Mouse (Mus musculus): ENCODE measurements around the gene Tmem101.

Tmem101 gene

DNA sequence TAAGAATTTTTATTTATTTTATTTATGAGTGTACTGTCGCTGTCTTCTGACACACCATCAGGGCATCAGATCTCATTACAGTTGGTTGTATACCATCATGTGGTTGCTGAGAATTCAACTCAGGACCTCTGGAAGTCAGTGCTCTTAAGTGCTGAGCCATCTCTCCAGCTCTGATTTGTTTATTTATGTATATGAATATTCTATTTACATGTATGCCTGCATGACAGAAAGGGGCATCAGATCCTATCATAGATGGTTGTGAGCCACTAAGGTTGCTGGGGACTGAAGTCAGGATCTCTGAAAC, 534 bp upstream of the Tmem101 start:
- DNase-seq (ENCODE audit: low read depth, low spot score): no peak

DNA sequence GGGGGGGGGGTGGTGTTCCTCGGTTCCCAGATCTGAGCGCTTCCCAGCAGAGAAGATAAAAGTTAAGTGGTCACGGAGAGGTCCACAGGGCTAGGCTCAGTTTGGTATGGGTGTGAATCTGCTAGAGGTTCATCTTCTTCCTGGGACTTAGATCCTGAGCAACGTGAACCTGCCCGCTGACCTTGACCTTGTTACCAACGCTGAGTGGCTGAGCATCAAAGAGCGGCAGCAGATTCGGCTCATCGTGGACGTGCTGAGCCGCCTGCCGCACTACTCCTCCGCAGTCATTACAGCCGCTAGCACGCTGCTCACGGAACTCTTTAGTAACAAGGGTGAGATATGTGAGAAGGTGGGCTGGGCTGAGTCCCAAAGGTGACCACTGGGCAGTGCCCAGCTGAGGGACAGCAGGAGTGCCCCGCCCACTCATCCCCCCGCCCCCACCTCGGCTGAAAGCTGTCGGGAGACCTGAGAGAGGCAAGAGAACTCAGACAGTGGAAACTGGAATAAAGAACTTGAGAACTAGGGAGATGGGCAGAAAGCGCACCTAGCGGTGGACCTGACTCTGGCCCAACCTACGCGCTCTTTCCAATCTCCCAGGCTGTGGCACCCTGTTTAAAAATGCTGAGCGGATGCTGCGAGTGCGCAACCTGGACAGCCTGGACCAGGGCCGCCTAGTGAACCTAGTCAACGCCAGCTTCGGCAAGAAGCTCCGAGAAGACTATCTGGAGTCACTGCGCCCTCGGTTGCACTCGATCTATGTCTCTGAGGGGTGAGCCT, 8.8 kb downstream of the Tmem101 start:
- DNase-seq (ENCODE audit: low read depth, low spot score): peak; percentile 8

DNA sequence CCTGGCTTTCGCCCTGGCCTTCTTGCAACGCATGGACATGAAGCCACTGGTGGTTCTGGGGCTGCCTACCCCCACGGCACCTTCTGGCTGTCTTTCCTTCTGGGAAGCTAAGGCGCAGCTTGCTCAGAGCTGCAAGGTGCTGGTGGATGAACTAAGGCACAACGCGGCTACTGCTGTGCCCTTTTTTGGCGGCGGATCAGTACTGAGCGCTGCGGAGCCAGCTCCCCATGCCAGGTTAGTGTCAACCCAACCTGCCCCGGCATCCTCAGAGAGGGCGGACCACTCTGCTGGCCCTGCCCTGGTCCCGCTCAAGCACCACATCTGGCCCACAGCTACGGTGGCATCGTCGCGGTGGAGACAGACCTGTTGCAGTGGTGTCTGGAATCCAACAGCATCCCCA, 9.7 kb downstream of the Tmem101 start:
- no peak for DNase-seq (ENCODE audit: low read depth, low spot score)

DNA sequence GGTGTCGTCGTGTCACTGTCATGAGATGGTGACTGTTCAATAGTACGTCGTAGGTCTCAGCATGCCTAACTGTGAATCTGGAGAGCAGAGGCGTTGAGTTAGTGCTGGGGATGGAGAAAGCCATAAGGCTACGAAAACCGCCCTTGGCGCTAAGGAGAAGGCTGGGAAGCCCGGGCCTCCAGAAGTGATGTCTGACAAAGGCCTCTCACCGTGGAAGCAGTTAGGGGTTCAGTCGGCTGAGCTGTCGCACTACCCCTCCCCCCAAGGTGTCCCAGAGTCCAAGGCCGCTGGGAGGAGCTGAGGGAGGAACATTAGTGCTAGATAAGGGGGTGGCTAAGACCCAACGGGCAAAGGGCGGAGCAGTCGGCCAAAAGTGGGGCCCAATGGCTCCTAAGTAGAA, 10.2 kb downstream of the Tmem101 start:
- DNase-seq (ENCODE audit: low read depth, low spot score): no peak

DNA sequence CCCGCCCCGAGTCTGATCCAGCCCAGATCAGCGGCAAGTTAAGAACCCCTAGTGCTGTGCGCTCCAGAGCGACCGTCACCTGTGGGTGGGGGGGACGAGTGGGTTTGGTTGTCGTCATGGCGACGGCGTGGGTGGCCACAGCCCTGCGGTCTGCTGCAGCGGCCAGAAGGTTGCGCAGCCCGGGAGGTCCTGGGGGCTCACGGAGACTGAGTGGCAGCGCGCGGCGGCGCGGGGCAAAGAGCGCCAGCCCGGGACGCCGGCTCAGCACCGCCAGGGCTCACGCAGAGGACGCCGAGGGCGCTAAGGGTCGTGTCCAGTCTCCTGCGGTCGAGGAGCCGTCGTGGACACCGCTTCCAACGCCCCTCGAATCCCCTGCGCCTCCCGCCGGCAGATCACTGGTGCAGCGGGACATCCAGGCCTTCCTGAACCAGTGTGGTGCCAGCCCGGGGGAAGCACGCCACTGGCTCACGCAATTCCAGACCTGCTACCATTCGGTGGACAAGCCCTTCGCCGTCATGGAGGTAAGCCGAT, 10.7 kb downstream of the Tmem101 start, which contains the start of gene Nags:
Gene Nags, plus strand, starts transcription at position 43 of the 531 bp plus-strand sequence.
- peak; percentile 12 for DNase-seq (ENCODE audit: low read depth, low spot score)

DNA sequence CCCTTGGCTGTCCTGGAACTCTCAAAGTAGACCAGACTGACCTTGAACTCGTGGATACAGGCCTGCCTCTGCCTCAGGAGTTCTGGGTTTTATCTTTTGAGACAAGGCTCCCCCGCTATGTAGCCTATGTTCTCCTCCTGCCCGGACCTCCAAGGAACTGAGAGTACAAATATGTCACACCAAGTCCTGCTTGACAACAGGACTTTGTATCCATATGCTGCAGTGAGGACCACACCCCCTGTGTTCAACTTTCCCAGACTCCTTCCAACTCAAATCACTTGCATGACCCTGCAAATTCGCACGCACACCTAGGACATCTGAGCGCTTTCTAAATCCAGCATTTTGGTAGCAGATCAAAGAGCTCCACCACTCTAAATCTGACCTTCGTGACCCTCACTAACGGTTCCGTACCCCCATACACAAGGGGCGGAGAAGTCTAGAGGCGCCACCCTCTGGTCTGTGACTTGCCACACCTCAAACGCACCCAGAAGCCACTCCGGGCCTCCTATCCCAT, 11.2 kb downstream of the Tmem101 start:
- DNase-seq (ENCODE audit: low read depth, low spot score): no peak

DNA sequence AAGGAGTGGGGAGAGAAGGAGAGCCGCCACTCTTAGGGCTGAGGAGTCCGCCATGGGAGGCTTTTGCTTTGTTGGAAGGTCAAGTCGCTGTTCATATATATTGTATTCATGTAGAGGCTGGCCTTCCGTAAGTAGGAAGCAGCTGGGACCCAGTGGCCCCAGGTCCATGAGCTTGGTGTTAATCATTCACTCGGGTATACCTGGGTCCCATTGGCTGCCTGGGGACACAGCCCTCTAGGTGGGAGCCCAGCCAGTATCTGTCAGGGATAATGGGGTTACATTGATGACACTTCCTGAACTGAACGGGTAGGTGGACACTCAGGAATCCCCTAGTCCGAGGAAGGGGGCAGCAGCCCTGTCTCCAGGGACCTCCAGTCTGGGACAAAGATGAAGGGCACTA, 13.8 kb downstream of the Tmem101 start:
- no peak for DNase-seq (ENCODE audit: low read depth, low spot score)

DNA sequence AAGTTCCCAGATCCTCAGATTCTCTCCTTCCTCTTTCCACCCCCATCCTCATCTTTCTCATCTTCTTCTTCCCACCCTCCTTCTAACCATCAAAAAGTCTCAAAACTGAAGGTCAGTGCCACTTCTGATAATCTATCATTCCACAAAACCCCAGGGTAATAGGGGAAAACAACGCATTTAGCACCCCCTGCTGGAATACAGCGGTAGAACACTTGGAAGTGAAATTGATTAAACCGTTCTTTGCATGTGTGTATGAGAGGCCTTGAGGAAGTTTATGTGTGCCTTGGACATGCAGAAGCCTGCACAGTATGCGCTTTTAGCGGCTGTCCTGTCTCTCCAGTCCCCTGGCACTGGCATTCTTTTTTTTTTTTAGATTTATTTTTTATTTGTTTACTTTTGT, 15.7 kb downstream of the Tmem101 start:
- peak; percentile 77 for DNase-seq (ENCODE audit: low read depth, low spot score)

DNA sequence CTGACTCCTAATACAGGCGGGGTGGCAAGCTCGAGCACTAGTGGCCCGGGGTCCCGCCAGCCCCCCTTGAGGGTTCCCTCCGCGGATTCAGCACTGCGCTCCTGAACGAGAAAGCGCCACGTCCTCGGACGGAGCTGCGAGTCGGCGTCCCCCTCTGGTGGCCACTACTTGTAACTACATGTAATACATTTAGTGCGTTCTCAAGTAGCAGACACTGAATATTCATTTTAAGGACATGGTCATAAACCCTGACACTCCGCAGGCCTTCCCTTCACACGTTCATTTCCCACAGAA, 17.8 kb downstream of the Tmem101 start:
- peak; percentile 79 for DNase-seq (ENCODE audit: low read depth, low spot score)

DNA sequence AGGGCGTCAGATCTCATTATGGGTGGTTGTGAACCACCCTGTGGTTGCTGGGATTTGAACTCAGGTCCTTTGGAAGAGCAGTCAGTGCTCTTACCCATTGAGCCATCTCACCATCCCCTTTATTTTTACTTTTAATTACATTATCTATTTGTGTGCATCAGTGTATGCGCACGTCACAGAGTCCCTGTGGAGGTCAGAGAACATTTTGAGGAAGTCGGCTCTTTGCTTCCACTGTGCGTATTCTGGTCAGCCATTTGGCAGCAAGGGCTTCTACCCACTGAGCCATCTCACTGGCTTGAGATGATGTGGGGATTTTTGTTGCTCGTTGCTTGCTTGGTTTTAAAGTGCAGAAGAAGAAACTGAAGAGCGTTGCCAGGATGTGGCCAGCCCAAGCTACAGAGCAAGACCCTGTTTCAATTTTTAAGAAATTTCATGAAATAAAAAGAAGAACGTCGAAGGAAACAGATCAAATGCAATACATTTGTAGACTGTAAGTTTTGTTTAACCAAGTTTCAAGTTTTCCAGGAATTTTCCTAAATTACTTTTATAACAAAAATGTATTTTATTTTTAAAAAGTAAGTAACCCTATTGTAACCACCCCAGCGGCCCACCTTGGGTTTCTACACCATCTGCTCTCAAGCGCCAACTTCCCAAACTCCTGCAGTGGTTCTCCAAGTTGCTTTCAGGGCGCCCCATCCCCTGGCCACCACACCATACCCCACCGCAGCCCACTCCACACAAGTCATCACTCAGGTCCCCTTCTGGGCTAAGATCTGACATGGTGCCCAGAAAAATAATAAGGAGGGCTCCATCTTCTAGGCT, 18.4 kb downstream of the Tmem101 start:
- DNase-seq (ENCODE audit: low read depth, low spot score): no peak

DNA sequence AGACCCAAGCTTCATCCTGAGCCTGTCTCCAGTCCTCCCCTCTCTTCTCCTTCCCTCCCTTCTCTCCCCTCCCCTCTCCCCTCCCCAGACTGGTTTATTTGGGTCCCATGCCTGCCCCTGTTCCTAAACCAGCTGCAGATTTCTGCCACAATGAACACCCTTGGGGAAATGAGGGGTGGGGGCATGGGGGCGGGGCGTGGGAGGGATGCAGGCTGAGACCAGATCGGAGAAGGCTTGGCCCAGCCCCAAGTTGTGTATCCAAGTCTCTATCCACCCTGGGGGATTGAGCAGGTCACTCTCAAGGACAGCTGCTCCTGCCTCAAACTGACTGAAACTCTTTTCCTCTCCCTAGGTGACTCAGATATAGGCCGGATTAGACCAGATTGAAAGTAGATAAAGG, 21.7 kb downstream of the Tmem101 start:
- DNase-seq (ENCODE audit: low read depth, low spot score): no peak

DNA sequence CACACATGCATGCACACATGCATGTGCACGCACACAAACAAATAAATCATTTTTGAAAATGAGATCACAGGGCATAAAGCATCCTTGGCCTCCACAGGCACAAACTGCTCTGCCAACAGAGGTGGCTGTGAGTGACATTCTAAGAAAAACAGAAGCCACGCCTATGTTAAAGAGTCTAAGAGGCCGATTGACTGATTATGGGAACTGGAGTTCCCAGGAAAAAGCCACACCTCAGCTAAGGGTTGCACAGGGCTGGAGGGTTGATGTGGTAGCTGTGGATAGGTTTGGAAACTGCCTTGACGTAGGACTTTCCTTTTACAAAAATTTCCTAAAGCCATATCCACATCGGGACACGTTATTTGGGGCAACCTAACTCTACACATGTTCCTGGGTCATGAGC, 38.8 kb downstream of the Tmem101 start:
- DNase-seq (ENCODE audit: low read depth, low spot score): no peak

DNA sequence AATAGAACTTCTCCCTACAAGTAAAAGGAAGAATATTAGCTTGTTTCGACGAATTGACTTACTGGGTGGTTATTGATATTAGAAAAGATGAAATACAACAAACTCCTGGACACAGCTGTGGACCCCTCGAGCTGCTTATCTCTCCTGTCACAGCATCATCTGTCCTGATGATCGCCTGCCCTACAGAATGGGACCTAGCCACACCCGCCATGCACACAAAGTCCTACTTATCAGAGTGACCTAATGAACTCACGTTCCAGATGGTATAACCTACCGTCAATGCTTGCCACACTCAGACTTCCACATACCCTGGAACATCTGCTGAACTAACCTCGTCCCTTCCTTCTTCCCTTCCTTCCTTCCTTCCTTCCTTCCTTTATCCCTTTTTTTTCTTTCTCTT, 40.0 kb downstream of the Tmem101 start:
- no peak for DNase-seq (ENCODE audit: low read depth, low spot score)

DNA sequence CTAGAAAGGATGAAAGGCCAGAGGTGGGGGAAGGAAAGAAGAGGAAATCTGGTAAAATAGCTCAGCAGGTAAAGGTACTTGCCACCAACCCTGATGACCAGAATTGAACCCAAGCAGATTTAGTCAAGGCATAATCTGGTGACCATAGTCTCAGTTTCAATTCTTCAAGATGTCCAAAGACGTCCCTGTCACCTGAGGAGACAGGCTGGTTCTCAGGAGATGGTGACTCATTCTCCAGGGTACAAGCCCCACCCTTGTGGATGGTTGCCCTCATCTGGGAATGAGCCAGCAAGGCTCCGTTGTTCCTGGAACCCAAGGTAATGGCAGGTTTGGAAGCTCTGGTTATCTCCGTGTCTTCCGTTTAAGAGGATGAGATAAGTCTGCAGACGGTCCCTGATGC, 44.6 kb downstream of the Tmem101 start:
- DNase-seq (ENCODE audit: low read depth, low spot score): no peak

DNA sequence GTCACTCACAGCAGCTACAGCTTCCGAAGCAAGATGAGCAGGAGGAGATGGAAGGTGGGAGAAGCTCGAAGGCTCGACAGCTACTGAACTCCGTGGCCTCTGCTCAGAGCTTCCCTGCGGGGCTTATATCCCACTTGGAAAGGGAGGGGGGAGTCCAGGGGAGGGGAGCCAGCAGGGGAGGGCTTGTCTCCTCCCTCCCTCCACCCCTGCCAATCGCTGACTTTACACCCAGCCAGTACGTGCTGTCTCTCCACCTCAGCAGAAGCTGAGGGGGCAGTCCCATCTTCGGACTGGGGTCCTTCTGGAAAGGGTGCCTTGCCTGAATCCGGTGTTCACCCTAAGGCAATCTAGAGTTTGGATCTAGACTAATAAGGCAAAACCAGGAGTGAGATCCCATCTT, 48.5 kb downstream of the Tmem101 start, which contains the start of gene Pyy:
Gene Pyy, minus strand, starts transcription at position 101 of the 400 bp plus-strand sequence.
- no peak for DNase-seq (ENCODE audit: low read depth, low spot score)

DNA sequence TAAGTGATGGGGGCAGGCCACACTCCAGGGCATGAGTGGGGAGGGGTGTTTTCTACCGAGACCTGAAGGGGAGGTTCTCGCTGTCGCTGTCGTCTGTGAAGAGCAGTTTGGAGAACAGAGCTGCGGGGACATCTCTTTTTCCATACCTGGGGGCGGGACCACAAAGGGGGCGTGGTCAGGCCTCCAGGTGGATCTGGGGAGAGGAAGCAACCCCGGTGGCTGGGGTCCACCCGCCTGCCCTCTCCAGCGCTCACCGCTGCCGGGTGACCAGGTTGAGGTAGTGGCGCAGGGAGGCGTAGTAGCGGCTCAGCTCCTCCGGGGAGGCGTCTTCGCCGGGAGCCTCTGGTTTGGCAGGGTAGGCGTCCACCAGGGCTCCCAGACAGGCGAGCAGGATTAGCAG, 49.3 kb downstream of the Tmem101 start:
- DNase-seq (ENCODE audit: low read depth, low spot score): no peak
